In the genomic region with DNA sequence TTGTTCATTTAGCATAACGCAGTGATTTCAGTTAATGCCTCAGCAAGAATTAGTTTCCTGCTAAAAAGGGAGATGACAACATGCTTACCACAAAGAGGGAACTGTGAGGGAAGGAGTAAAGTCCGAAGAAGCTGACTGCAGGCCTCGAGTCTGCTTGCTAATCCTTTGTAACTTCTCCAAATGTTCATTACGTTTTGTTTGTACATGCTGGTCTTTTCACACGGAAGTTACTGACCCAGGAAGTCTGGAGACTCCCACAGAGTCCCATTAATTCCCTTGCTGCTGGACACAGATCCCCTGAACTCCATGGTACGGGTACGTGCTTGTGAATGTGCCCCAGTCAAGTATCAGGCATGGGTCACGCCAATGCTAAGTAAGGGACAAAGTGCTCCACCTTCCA, we compare ENCODE assay signal across 20 mouse cellular contexts.
DNase-seq lines count a peak whose midpoint lies in the region; ATAC-seq and TF ChIP-seq lines count a peak whose summit lies in the region.
"Had no signal": no experiment of that assay in that cellular context is flagged by ENCODE, and none has a peak within 500 bp of the region (broad histone marks: within the 10 kb centered on the region; RNA-seq: fewer than 3 reads in every experiment).

No protein-coding gene starts in this region.

- no peaks in the 10 kb centered on the region for H3K9me3 ChIP-seq in kidney, embryonic 16.5 days (ENCODE audit: low read length)
- H3K9me3 ChIP-seq in hindbrain, embryonic 10.5 days: no peaks in the 10 kb centered on the region
- no peaks in the 10 kb centered on the region for H3K9me3 ChIP-seq in forebrain, postnatal 0 days (ENCODE audit: low read length)
- H3K9me3 ChIP-seq: embryonic facial prominence, embryonic 10.5 days; hindbrain, embryonic 13.5 days; lung, embryonic 15.5 days; neural tube, embryonic 13.5 days had no signal

- H3K4me3 ChIP-seq in layer of hippocampus, adult 2 months: no peak overlapping the region
- no peak overlapping the region for H3K4me3 ChIP-seq in kidney, embryonic 16.5 days (ENCODE audit: low read length)
- no peak overlapping the region for H3K4me3 ChIP-seq in hindbrain, embryonic 10.5 days
- H3K4me3 ChIP-seq in forebrain, postnatal 0 days (ENCODE audit: low read depth, low read length): no peak overlapping the region
- H3K4me3 ChIP-seq: embryonic facial prominence, embryonic 10.5 days; gastrocnemius, adult 2 months; hindbrain, embryonic 13.5 days; lung, embryonic 15.5 days; neural tube, embryonic 13.5 days had no signal

- no peak for TF ChIP-seq CTCF in layer of hippocampus, adult 2 months (conservative IDR thresholded peaks at IDR 0.05)
- TF ChIP-seq CTCF in forebrain, postnatal 0 days (IDR thresholded peaks at IDR 0.05; ENCODE audit: low read depth): no peak

- H3K27ac ChIP-seq in layer of hippocampus, adult 2 months: no peak overlapping the region
- peak overlapping the region; percentile 50; the same call in 1 of the 2 replicates for H3K27ac ChIP-seq in kidney, embryonic 16.5 days (ENCODE audit: low read length)
- no peak overlapping the region for H3K27ac ChIP-seq in hindbrain, embryonic 10.5 days
- no peak overlapping the region for H3K27ac ChIP-seq in forebrain, postnatal 0 days (ENCODE audit: low read depth, low read length)
- H3K27ac ChIP-seq: embryonic facial prominence, embryonic 10.5 days; gastrocnemius, adult 2 months; hindbrain, embryonic 13.5 days; lung, embryonic 15.5 days; neural tube, embryonic 13.5 days had no signal

- no peaks in the 10 kb centered on the region for H3K36me3 ChIP-seq in kidney, embryonic 16.5 days (ENCODE audit: insufficient read depth, low read length)
- H3K36me3 ChIP-seq in hindbrain, embryonic 10.5 days: no peaks in the 10 kb centered on the region
- no peaks in the 10 kb centered on the region for H3K36me3 ChIP-seq in forebrain, postnatal 0 days (ENCODE audit: insufficient read depth)
- H3K36me3 ChIP-seq: embryonic facial prominence, embryonic 10.5 days; hindbrain, embryonic 13.5 days; lung, embryonic 15.5 days; neural tube, embryonic 13.5 days had no signal

- no peaks in the 10 kb centered on the region for H3K27me3 ChIP-seq in kidney, embryonic 16.5 days (ENCODE audit: insufficient read depth, low read length)
- H3K27me3 ChIP-seq in hindbrain, embryonic 10.5 days (ENCODE audit: insufficient read depth, poor library complexity, severe bottlenecking): no peaks in the 10 kb centered on the region
- no peaks in the 10 kb centered on the region for H3K27me3 ChIP-seq in forebrain, postnatal 0 days (ENCODE audit: insufficient read depth, low read length)
- H3K27me3 ChIP-seq: hindbrain, embryonic 13.5 days; lung, embryonic 15.5 days; neural tube, embryonic 13.5 days had no signal

- peak; percentile 3 for DNase-seq in layer of hippocampus, adult 9-11 months
- no peak for DNase-seq in layer of hippocampus, adult 2 months (ENCODE audit: low spot score in 2 of 2)
- DNase-seq in c-Kit-positive CD71-negative TER-119-negative erythroid progenitor cells, embryonic 14.5 days (ENCODE audit: low read depth): peak; percentile 1
- no peak for DNase-seq in testis, postnatal 10 days (ENCODE audit: low spot score)
- no peak for DNase-seq in hindbrain, embryonic 10.5 days (ENCODE audit: low spot score)
- no peak for DNase-seq in forebrain, postnatal 0 days
- DNase-seq: cerebellum, adult 9-10 months; gastrocnemius, adult 2 months; left cerebral cortex, postnatal 4 days; right cerebral cortex, adult 18-20 months; thymus, postnatal 36 days had no signal

- WGBS in kidney, embryonic 16.5 days: 26% methylated on average over 8 of the region's 8 CpGs
- 52% methylated on average over 8 of the region's 8 CpGs for WGBS in hindbrain, embryonic 10.5 days
- 29% methylated on average over 8 of the region's 8 CpGs for WGBS in forebrain, postnatal 0 days

- peak; percentile 94 for ATAC-seq in kidney, embryonic 16.5 days (ENCODE audit: low FRiP score, low TSS enrichment)
- peak; percentile 86 for ATAC-seq in monocyte, adult 5-6 weeks (replicated peaks; ENCODE audit: insufficient number of reproducible peaks, low FRiP score, low TSS enrichment, poor library complexity, severe bottlenecking)
- ATAC-seq in forebrain, postnatal 0 days: no peak
- ATAC-seq: activated CD4-positive, CD25-positive, alpha-beta regulatory T cell, adult 4 months; midbrain, embryonic 16.5 days had no signal

- H3K4me2 ChIP-seq in kidney, embryonic 16.5 days (replicated peaks; ENCODE audit: low read depth, low read length): no peak overlapping the region
- no peak overlapping the region for H3K4me2 ChIP-seq in forebrain, postnatal 0 days (ENCODE audit: low read depth)
- H3K4me2 ChIP-seq: heart, embryonic 11.5 days; hindbrain, embryonic 13.5 days; lung, embryonic 15.5 days; neural tube, embryonic 13.5 days had no signal

- H3K9ac ChIP-seq in kidney, embryonic 16.5 days (replicated peaks; ENCODE audit: low read length): no peak overlapping the region
- no peak overlapping the region for H3K9ac ChIP-seq in forebrain, postnatal 0 days
- H3K9ac ChIP-seq: hindbrain, embryonic 13.5 days; lung, embryonic 15.5 days; neural tube, embryonic 13.5 days had no signal

- 0 out of 2 replicates have a peak, but pooled peaks cover 11% of the 10 kb centered on the region for H3K4me1 ChIP-seq in kidney, embryonic 16.5 days (ENCODE audit: insufficient read depth, low read length)
- H3K4me1 ChIP-seq in hindbrain, embryonic 10.5 days (replicated peaks): peaks cover 6% of the 10 kb centered on the region; the same call in 1 of the 2 replicates
- H3K4me1 ChIP-seq in forebrain, postnatal 0 days (ENCODE audit: insufficient read depth): no peaks in the 10 kb centered on the region
- H3K4me1 ChIP-seq: hindbrain, embryonic 13.5 days; lung, embryonic 15.5 days; neural tube, embryonic 13.5 days had no signal

Comparison
In these comparisons a context has a peak if more than half of its experiments do, and no peak if none do; other contexts are left out.
1. DNase-seq: peak in layer of hippocampus, adult 9-11 months (single experiment) and c-Kit-positive CD71-negative TER-119-negative erythroid progenitor cells, embryonic 14.5 days (single experiment); none in layer of hippocampus, adult 2 months (0 of 2), testis, postnatal 10 days (single experiment), hindbrain, embryonic 10.5 days (single experiment) and forebrain, postnatal 0 days (single experiment).